Mouse (Mus musculus) heart, embryonic 13.5 days (tissue): ENCODE results near the gene Lsamp. TPM values are rescaled to one million over a fixed set of nuclear protein-coding genes. Genes with fewer than 3 reads are reported as not detected.

Experiments
- ATAC-seq: fragments of 200-750 bp; cut with Nextera tagmentation; 2 replicates; pipeline ENCODE4 v1.8.0; 2017; ENCODE audit warnings: moderate TSS enrichment; ENCODE audit not compliant: insufficient number of reproducible peaks, low FRiP score, low TSS enrichment; ENCODE audit errors: extremely low read depth
- H3K27ac ChIP-seq: fragments of 300-500 bp; sonication (generic); replicated peaks from 2 replicates; pipeline ENCODE4 v1.5.1; 2015; ENCODE audit warnings: moderate library complexity, mild to moderate bottlenecking, inconsistent platforms
- H3K27me3 ChIP-seq: fragments of 300-500 bp; sonication (generic); replicated peaks from 2 replicates; pipeline ENCODE4 v1.6.1; 2015; ENCODE audit warnings: mild to moderate bottlenecking, inconsistent platforms
- H3K36me3 ChIP-seq: fragments of 300-500 bp; sonication (generic); 2 replicates; pipeline ENCODE4 v1.6.1; 2015; ENCODE audit warnings: mild to moderate bottlenecking, inconsistent platforms
- H3K4me1 ChIP-seq: fragments of 300-500 bp; sonication (generic); 2 replicates; pipeline ENCODE4 v1.6.1; 2015; ENCODE audit warnings: inconsistent platforms
- H3K4me2 ChIP-seq: fragments of 300-500 bp; sonication (generic); 2 replicates; pipeline ENCODE4 v1.6.1; 2015; ENCODE audit warnings: inconsistent platforms, mild to moderate bottlenecking, moderate library complexity
- H3K4me3 ChIP-seq: fragments of 300-500 bp; sonication (generic); 2 replicates; pipeline ENCODE4 v1.5.1; 2015; ENCODE audit warnings: moderate library complexity, mild to moderate bottlenecking, inconsistent platforms
- H3K9ac ChIP-seq: fragments of 300-500 bp; sonication (generic); 2 replicates; pipeline ENCODE4 v1.6.1; 2015; ENCODE audit warnings: inconsistent platforms, mild to moderate bottlenecking, moderate library complexity
- H3K9me3 ChIP-seq: fragments of 300-500 bp; sonication (generic); 2 replicates; pipeline ENCODE4 v1.6.1; 2016; ENCODE audit warnings: inconsistent platforms
- WGBS: fragments of 180-500 bp; shearing (Covaris S2); methylation state at CpG from one replicate; pipeline ENCODE4 v1.1.7; 2015; ENCODE audit warnings: mixed read lengths; 5-methylcytosine and 5-hydroxymethylcytosine counted together
- polyA plus RNA-seq: library from polyadenylated mRNA; unstranded; fragments of >200 nt; fragmentation: Nextera tagmentation; extraction: Ambion mirVana; gene quantifications from 2 replicates; pipeline ENCODE4 v1.2.1, GENCODE M21; 2015

The Lsamp gene
- polyA plus RNA-seq, 1 experiment from 2014 or later = 1.1 TPM

DNA sequence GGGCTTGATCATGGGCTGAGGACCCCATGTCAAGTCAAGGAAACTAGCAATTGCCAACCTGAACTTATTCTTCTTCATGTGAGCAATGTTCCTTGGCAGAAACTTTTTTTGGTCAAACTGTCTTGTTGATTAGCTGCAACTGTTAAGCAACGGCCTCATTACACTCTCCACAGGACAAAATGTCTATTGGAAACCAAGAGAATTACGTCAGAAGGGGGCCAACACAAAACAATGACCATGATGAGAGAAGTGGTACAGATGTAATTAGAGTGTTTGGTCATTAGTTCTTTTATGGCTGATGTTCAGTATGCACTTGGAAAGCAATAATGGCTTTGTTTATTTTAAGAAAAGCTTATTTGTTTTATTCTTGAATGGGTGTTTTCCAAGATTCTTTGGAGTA, 989.9 kb downstream of the Lsamp start:
- Histone ChIP-seq H3K4me2 (no peak overlapping the region), H3K36me3 (no peaks in the 10 kb centered on the region), H3K27me3 (no peaks in the 10 kb centered on the region), H3K4me1 (no peaks in the 10 kb centered on the region), H3K9me3 (no peaks in the 10 kb centered on the region), H3K27ac (no peak overlapping the region), H3K9ac (no peak overlapping the region), H3K4me3 (no peak overlapping the region)
- no peak for ATAC-seq
- 66% methylated on average over 2 of the region's 2 CpGs for WGBS

DNA sequence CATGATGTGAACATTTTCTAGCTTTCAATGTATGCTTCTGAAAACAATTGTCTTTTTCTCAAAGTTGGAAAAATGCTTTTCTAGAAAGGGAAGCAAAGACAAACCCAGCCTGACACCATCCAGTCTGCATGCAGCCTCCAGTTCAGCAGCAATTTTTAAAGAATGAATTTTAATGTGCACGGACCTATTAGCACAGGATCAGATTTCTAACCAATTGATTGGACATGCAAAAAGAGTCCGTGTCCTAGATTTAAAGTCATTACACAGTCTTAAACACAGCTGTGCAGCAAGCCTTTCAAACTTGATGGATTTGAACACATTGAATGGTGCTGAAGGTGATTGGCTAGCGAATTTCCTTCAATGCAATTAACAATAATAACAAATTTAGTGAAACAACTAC, 998.9 kb downstream of the Lsamp start:
- H3K9me3 ChIP-seq = no peaks in the 10 kb centered on the region
- no peak overlapping the region for H3K4me3 ChIP-seq
- H3K27me3 ChIP-seq = no peaks in the 10 kb centered on the region
- no peak for ATAC-seq
- no peaks in the 10 kb centered on the region for H3K36me3 ChIP-seq
- no peak overlapping the region for H3K4me2 ChIP-seq
- WGBS = 61% methylated on average over 3 of the region's 3 CpGs
- H3K4me1 ChIP-seq = no peaks in the 10 kb centered on the region
- H3K27ac ChIP-seq = no peak overlapping the region
- no peak overlapping the region for H3K9ac ChIP-seq

DNA sequence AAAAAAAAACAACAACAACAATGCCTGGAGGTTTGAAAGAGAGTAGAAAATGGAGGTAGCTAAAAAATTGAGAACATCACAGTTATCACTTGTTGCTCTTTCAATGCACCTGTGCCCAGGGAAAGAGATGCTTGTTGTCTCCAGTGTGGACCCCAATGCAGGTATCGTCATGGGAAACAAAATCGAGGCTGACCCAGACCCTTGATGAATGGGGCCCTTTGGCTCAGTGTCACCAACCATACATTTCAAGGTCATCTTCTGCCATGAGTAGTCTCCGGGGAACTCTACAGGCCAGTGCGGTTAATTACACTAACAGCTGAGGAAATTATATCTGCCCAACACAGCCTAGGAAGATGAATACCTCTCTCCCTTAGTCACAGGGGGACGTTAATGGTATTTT, 1023.4 kb downstream of the Lsamp start:
- Histone ChIP-seq H3K4me2 (no peak overlapping the region), H3K27me3 (no peaks in the 10 kb centered on the region), H3K27ac (no peak overlapping the region), H3K36me3 (no peaks in the 10 kb centered on the region), H3K4me3 (no peak overlapping the region), H3K9me3 (0 out of 2 replicates have a peak, but pooled peaks cover 3% of the 10 kb centered on the region), H3K9ac (no peak overlapping the region), H3K4me1 (no peaks in the 10 kb centered on the region)
- WGBS = 70% methylated on average over 5 of the region's 5 CpGs
- ATAC-seq = no peak

DNA sequence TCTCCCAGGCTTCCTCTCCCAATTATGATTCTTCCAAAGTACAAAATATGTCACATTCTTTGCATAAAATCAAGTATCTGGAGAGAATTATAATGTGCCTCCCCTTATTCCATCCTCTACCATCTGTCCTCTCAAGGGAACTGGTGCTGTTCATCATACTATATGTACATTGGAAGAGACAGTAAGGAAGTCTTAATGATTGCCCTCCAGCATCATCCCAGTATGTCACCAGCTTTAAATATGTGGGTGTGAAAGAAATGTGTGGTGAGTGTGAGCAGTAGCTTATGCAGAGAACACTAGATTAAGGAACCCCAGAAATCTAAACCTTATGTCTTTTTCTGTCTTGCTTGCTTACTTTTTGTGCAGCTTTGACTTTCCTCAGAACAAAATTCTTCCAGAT, 1050.6 kb downstream of the Lsamp start:
- H3K4me2 ChIP-seq = no peak overlapping the region
- H3K4me3 ChIP-seq = no peak overlapping the region
- H3K27me3 ChIP-seq = no peaks in the 10 kb centered on the region
- no peak overlapping the region for H3K27ac ChIP-seq
- no peaks in the 10 kb centered on the region for H3K36me3 ChIP-seq
- H3K9me3 ChIP-seq = no peaks in the 10 kb centered on the region
- H3K9ac ChIP-seq = no peak overlapping the region
- no peak for ATAC-seq
- H3K4me1 ChIP-seq = no peaks in the 10 kb centered on the region

DNA sequence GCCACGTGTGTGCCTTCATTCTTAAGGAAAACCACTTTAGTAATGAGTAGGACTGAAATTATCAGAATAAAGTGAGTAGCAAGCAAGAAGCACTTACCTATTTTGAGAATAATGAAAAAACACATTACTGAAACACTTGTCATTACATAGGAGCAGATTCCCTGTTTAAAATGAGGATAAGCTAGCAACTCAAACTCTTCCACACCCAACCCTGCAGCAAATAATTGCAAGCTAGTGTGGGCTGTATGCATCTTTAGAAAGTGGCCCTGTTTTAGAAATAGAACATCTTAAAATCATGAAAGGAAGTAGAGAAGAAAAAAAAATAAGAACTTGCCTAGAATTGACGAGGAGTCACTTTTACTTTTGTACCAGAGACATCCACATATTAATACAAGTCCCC, 1057.5 kb downstream of the Lsamp start:
- Histone ChIP-seq H3K4me3 (no peak overlapping the region), H3K36me3 (no peaks in the 10 kb centered on the region), H3K4me2 (no peak overlapping the region), H3K9ac (no peak overlapping the region), H3K9me3 (no peaks in the 10 kb centered on the region), H3K27ac (no peak overlapping the region), H3K27me3 (no peaks in the 10 kb centered on the region), H3K4me1 (no peaks in the 10 kb centered on the region)
- ATAC-seq = no peak
- WGBS = 68% methylated on average over 2 of the region's 2 CpGs

DNA sequence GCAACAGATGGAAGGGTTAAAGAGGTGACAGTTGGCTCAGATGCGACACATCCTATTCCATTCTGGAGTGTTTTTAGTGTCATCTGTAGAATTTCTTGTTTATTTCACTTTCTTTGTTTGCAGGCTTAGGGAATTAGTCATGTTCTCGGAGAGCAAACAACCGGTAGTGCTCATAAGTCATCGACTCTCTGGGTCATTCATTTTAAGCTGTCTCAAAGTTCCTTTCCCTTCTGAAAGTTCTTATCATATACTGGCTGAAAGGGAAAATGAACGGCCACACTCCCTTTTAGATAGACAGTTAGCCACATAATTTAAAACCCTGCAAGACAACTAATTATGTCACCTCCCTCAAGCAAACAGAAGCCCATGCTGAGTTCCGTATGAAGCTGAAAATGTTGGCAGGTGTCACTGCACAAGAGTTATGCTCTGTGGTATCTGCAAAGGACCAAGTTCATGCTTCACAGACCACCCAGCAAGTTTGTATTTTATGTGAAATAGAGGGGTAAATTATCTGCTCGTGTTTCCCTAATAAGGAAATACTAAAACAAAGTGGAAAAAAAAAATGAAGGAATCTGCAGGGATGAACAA, 1079.2 kb downstream of the Lsamp start:
- 57% methylated on average over 7 of the region's 7 CpGs for WGBS
- Histone ChIP-seq H3K9me3 (no peaks in the 10 kb centered on the region), H3K27ac (no peak overlapping the region), H3K9ac (no peak overlapping the region), H3K27me3 (no peaks in the 10 kb centered on the region), H3K36me3 (no peaks in the 10 kb centered on the region), H3K4me3 (no peak overlapping the region), H3K4me2 (no peak overlapping the region), H3K4me1 (no peaks in the 10 kb centered on the region)
- no peak for ATAC-seq

DNA sequence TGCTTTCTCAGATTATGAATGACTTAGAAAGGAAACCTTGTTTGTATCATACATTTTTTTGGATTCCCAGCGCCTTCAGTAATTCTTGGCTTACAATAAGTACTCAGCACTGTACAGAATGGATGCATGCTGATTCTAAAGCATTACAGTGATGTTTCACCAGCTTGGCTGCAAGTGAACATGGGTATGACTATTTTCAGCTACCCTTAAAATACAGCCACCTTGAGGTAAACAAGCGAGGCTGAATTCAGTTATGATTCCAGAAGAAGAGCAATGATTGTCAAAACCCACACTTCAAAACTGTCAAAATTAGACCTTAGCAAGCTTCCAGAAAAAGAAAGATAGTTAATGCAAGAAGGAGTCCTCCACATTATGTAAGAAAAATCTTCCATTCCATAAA, 1089.3 kb downstream of the Lsamp start:
- Histone ChIP-seq H3K4me1 (no peaks in the 10 kb centered on the region), H3K9ac (no peak overlapping the region), H3K4me2 (no peak overlapping the region), H3K4me3 (no peak overlapping the region), H3K27me3 (no peaks in the 10 kb centered on the region), H3K36me3 (no peaks in the 10 kb centered on the region), H3K9me3 (no peaks in the 10 kb centered on the region), H3K27ac (no peak overlapping the region)
- ATAC-seq = no peak
- 80% methylated on average over 2 of the region's 2 CpGs for WGBS

DNA sequence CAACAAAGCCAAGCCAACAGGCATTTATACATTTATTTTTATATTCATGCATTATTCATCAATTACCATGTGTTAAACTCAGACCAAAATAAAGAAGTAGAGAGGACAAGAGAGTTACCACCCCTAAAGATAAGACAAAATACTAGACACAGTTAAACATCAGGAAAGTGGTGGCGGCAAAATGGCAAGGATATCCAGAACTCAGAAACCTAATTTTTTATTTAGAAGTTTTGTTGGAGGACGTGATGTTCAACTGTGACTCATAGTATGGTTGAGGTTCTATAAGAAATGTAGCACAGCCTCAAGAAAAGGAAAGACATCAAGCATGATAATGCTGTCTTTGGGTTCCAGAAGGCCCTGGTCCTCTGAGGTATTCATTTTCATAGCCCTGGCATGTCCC, 1104.5 kb downstream of the Lsamp start:
- Histone ChIP-seq H3K9me3 (no peaks in the 10 kb centered on the region), H3K4me1 (no peaks in the 10 kb centered on the region), H3K9ac (no peak overlapping the region), H3K36me3 (no peaks in the 10 kb centered on the region), H3K4me2 (no peak overlapping the region), H3K27me3 (no peaks in the 10 kb centered on the region), H3K4me3 (no peak overlapping the region), H3K27ac (no peak overlapping the region)
- no peak for ATAC-seq
- WGBS = 65% methylated on average over 2 of the region's 2 CpGs

DNA sequence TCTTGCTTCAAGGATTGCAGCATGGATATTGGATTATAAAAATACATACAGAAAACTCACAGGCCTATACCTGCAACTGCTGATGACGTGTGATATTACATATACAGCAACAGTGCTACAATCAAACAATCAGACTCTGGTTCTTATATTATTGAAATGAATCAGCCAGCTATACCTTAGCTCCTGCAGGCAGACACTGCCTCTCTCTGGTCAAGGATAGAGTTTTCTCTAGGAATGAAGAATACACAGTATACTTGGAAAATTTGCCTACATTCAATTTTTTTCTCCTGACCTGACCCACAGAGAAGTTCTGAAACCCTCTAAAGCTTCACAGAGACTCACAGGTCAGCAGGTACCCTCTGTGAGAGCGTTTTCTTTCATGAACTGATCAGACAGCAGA, 1105.9 kb downstream of the Lsamp start:
- no peak overlapping the region for H3K27ac ChIP-seq
- ATAC-seq = no peak
- no peak overlapping the region for H3K4me2 ChIP-seq
- H3K4me1 ChIP-seq = no peaks in the 10 kb centered on the region
- H3K9me3 ChIP-seq = no peaks in the 10 kb centered on the region
- no peak overlapping the region for H3K9ac ChIP-seq
- H3K4me3 ChIP-seq = no peak overlapping the region
- H3K36me3 ChIP-seq = no peaks in the 10 kb centered on the region
- 58% methylated on average over 2 of the region's 2 CpGs for WGBS
- H3K27me3 ChIP-seq = no peaks in the 10 kb centered on the region

DNA sequence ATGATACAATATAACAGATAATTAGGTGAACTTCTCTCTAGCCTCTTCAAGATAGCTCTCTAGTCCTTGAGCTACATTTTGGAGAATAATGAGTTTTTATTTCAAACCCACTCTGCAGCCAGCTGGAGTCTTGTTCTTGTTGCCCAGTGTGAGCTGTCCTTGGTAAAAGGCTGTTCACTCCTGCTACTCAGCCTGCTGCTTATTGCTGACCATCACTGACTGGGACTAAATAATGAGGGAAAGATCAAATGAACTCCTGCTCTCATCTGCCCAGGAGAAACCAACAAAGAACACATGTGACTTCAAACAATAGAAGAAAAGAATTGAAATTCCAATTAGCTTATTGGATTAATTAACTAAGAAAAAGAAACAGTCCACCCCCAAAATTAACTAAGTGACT, 1107.1 kb downstream of the Lsamp start:
- Histone ChIP-seq H3K27me3 (no peaks in the 10 kb centered on the region), H3K9ac (no peak overlapping the region), H3K4me3 (no peak overlapping the region), H3K27ac (no peak overlapping the region), H3K4me1 (no peaks in the 10 kb centered on the region), H3K36me3 (no peaks in the 10 kb centered on the region), H3K4me2 (no peak overlapping the region), H3K9me3 (no peaks in the 10 kb centered on the region)
- no peak for ATAC-seq

DNA sequence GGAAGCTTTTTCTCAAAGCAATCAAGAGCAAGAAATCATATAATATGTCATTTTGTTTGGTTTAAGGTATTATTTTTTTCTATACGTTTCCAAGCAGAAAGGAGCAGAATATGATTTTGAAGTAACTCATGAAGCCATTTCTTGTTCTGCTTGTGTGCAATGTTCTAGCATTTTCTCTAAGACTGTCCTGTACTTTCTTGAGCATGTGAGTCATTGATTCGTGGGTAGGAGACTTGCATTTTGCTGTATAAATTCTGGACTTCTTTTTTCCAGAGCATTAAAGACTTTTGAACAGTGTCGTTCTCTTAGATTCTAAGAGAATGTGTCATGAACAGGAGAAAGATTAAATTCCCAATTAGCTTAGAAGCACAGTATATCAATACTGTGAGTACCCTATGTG, 1118.6 kb downstream of the Lsamp start:
- no peak overlapping the region for H3K4me3 ChIP-seq
- no peaks in the 10 kb centered on the region for H3K36me3 ChIP-seq
- 65% methylated on average over 3 of the region's 3 CpGs for WGBS
- no peak for ATAC-seq
- no peak overlapping the region for H3K27ac ChIP-seq
- H3K9ac ChIP-seq = no peak overlapping the region
- no peak overlapping the region for H3K4me2 ChIP-seq
- H3K27me3 ChIP-seq = no peaks in the 10 kb centered on the region
- no peaks in the 10 kb centered on the region for H3K4me1 ChIP-seq
- H3K9me3 ChIP-seq = no peaks in the 10 kb centered on the region

DNA sequence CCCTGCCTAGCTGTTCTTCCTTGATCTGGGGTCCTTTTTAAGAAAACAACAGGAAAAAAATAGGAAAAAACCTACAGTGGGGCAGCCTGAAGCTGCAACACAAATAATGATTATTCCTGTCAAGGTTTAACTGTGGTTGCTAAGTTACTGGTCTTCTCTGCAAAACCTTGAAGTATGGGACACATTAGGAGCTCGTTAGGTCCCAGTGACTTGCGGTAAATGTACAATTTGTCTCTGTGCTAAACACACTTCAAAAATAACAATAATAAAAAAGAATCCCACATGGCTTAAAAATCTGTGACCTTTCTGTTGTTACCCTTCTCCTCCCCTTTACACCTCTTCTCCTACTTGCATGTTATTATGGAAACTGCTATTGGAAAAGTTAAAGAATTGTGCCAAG, 1140.2 kb downstream of the Lsamp start:
- WGBS = 88% methylated on average over 2 of the region's 2 CpGs
- Histone ChIP-seq H3K4me1 (no peaks in the 10 kb centered on the region), H3K9me3 (no peaks in the 10 kb centered on the region), H3K27me3 (no peaks in the 10 kb centered on the region), H3K4me3 (no peak overlapping the region), H3K27ac (no peak overlapping the region), H3K4me2 (no peak overlapping the region), H3K9ac (no peak overlapping the region), H3K36me3 (no peaks in the 10 kb centered on the region)
- no peak for ATAC-seq
